Mouse (Mus musculus) frontal cortex, postnatal 10 days (tissue): ENCODE measurements around the gene Gcnt2.
"Not testable (repeated sequence)": the region's sequence is repeated elsewhere in the genome, so short reads cannot be mapped to it uniquely, and the experiment has no call there.

Source experiments
- DNase-seq, 2 experiments: peaks; one replicate each; pipeline ENCODE4 v3.0.0; 2022; ENCODE audit warnings: low spot score in 2 of 2, mixed read lengths in 1 of 2

Gene Gcnt2

GRCm38 (mm10) chr13:40938485-40939357 is 79.2 kb downstream of the Gcnt2 start:
- DNase-seq = no peak

DNA sequence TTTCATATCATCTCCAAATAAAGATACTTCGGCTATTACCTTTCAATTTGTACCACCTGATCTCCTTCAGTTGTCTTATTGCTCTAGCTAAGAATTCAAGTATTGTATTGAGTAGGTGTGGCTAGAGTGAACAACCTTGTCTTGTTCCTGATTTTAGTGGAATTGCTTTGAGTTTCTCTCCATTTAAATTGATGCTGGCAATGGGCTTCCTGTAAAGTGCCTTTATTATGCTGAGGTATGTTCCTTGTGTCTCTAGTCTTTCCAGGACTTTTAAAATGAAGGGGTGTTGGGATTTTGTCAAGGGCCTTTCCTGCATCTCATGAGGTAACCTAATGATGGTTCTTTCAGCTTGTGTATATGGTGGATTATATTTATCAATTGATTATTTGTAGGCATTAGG is 83.5 kb downstream of the Gcnt2 start:
- DNase-seq = no peak

GRCm38 (mm10) chr13:40943936-40944335 is 84.4 kb downstream of the Gcnt2 start:
- no peak for DNase-seq

DNA sequence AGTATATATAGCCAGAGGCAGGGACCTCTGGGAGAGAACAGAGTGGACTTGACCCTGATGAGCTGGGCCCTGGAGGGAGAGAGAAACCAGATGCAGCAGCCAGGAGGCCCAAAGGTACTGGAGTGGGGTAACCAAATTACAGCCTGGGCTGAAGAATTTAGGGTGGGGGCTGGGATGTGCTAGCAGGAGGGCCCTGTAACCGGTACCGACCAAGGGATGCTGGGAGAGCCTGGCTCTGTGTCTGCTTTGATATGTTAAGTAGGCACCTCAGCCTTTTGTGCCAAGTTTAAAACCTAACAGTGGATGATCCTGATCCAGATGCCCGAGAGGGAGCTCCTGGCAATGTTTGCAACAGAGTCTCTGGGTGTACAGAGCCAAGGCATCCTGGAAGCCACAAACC is 84.8 kb downstream of the Gcnt2 start:
- DNase-seq = no peak

GRCm38 (mm10) chr13:40946513-40946912 is 87.0 kb downstream of the Gcnt2 start:
- DNase-seq = no peak

- no peak for DNase-seq
Measured at GRCm38 (mm10) chr13:40947538-40948205, 88.1 kb downstream of the Gcnt2 start.

GRCm38 (mm10) chr13:40951386-40951976 is 91.9 kb downstream of the Gcnt2 start:
- DNase-seq = no peak

- no peak for DNase-seq
Measured at GRCm38 (mm10) chr13:40953231-40953630, 93.7 kb downstream of the Gcnt2 start.

- DNase-seq = no peak
Measured at GRCm38 (mm10) chr13:40955773-40956172, 96.2 kb downstream of the Gcnt2 start.

DNA sequence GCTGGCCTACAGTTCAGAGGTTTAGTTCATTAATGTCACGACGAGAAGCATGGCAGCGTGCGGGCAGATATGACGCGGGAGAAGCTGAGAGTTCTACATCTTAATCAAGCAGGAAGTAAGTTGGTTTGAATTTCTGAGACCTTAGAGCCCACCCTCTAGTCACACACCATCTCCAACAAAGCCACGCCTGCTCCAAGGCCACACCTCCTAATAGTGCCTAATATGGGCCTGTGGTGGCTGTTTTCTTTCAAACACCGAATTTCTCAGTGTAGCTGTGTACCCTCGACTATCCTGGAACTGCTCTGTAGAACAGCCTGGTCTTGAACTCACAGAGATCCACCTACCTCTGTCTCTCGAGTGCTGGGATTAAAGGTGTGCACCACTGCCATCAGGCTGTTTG is 108.1 kb downstream of the Gcnt2 start:
- no peak for DNase-seq

- DNase-seq = no peak
Measured at GRCm38 (mm10) chr13:40968564-40968963, 109.0 kb downstream of the Gcnt2 start.

DNA sequence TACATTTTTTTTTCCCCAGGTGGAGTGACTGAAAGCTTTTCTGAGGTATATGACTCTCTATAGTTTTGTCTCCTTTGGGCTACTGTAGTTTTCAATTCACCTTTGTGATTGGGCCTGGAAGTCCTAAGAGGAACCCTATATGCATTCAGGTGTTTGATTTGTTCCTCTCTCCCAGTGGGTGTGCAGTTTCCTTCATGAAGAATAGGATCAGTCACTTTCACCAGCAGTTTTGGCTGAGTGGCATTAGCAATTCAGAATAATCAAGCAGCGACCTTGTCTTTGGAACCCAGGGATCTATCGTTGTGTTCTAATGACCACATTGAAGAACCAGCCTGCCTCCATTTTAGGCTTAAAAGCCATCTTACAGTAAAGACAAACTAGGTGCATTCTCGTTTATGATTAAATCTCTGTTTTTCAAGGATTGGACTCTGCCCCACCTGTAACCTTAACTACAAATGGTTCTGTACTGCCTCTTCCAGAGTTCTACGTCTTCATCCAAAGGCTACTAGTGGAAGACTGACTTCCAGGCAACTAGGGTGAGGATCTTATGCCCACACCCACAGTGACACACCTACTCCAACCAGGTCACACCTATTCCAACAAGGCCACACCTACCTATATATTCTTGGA is 110.3 kb downstream of the Gcnt2 start:
- no peak for DNase-seq

- DNase-seq = no peak
Measured at GRCm38 (mm10) chr13:40971261-40971660, 111.7 kb downstream of the Gcnt2 start.

DNA sequence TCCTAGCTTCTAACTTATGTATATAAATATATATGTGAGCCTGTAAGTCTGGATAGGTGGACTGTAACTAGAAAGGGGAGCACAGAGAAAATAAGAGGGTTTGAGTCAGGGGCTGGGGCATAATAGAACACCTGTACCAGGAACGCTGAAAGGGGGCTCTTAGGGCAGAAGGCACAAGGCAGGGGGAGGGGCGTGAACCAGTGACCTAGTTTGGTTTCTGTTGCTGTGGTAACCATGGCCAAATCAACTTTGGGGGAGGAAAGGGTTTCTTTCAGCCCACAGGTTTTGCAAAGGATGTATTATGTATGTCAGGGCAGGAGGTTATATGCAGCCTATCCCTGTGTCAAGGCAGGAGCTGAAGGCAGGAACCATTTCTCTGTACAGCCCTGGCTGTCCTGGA is 112.3 kb downstream of the Gcnt2 start:
- no peak for DNase-seq

GRCm38 (mm10) chr13:40972976-40973375 is 113.4 kb downstream of the Gcnt2 start:
- DNase-seq = no peak

- no peak for DNase-seq
Measured at GRCm38 (mm10) chr13:40977609-40978008, 118.1 kb downstream of the Gcnt2 start.

DNA sequence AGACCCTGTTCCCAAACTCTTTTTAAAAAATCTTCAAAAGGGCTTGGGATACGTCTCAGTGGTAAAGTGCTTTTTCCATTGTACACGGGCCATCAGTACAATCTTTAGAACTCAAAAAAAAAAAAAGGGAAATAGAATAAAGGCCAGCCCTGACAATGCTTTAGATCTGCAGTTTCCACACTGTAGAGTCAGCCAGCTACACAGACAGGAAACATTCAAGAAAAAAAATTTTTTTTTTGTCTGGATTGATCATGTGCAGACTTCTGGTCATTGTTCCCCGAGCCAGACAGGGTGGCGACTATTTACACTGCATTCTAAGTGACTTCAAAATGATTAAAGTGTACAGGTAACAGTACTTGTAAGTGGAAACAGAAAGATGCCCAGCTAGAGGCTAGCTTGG is 119.1 kb downstream of the Gcnt2 start:
- no peak for DNase-seq

DNA sequence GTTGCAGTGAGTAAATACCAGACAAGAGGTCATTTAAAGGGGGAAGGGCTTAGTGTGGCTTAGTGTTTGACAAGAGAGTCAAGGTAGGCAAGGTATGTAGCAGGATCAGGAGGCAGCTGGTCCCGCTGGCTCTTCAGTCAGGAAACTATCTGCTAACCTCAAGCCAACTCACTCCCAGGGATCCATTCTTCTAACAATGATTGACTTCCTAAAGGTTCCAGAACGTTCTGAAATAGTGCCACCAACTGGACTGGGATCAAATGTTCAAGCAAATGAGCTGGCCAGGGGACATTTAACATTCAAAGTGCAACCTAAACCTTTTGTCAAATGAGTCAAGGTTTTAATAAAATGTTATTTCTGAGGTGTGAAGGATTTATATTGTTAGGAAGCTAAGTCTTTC is 119.8 kb downstream of the Gcnt2 start:
- DNase-seq = no peak

DNA sequence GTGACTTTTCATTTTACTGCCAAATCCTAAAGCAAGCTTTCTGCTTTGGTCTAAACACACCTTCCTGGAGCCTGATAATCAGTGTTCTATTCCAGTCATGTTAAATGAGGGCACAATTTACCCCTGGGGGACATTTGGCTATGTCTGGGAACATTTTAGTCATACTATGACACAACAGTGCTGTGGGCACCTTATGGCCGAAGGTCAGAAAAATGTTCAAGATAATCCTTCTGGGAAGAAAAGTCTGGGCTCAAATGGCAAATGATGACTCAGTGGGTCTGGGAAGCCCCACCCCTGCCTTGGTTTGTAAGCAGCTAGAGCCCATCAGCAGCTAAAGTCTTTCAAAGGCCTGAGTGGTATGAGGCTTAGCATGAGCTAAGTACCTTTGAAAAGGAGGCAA is 123.2 kb downstream of the Gcnt2 start:
- DNase-seq = no peak

DNA sequence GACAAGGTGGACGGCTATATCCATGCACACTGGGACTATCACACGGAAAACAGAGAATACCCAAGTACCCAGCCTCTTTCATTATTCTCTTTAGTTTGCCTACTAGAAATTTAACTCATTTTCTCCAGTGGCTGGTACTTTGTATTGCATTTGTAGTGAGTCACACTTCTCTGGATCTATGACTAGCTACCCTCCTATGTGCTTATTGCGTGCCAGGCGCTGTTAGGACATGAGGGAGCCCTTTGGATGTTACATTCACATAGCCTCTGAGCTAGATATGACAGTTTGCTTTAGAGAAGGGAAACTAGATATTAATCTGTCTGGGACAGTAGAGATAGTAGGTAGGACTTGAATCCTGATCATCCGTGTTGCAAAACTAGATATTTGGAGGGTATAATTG is 126.5 kb downstream of the Gcnt2 start:
- no peak for DNase-seq

- DNase-seq = not testable (repeated sequence)
Measured at GRCm38 (mm10) chr13:40987608-40988303, 128.2 kb downstream of the Gcnt2 start.

GRCm38 (mm10) chr13:40988418-40988817 is 128.9 kb downstream of the Gcnt2 start:
- DNase-seq = no peak
